Mouse (Mus musculus) MEL (cell line): ENCODE data around the gene Micall1. TPM values are rescaled to one million over a fixed set of nuclear protein-coding genes. Genes with fewer than 3 reads are reported as not detected.
A peak's percentile ranks its signal among the peaks of the same experiment; 100 is the strongest.

Source experiments
- DNase-seq: peaks from one replicate; pipeline ENCODE4 v3.0.0; 2011; ENCODE audit warnings: low read depth, low spot score
- H3K27ac ChIP-seq: 2 replicates; pipeline ENCODE4 v1.5.1; 2012; ENCODE audit warnings: low read depth, mild to moderate bottlenecking, control low read depth, low read length, moderate library complexity; ENCODE audit not compliant: control insufficient read depth
- H3K27me3 ChIP-seq, 2 experiments: fragments of 150-350 bp in 1 of 2; sonication (generic) in 1 of 2; 2 replicates each; pipeline ENCODE4 v1.6.1; 2012; ENCODE audit warnings: low read length in 2 of 2, mild to moderate bottlenecking in 2 of 2, improper control_type of control experiment in 1 of 2, moderate library complexity in 1 of 2; ENCODE audit not compliant: insufficient read depth in 2 of 2, control insufficient read depth in 1 of 2
- H3K36me3 ChIP-seq, 2 experiments: 2 replicates each; pipeline ENCODE4 v1.6.1; 2012 to 2014; ENCODE audit warnings: low read length in 2 of 2, improper control_type of control experiment in 1 of 2, inconsistent platforms in 1 of 2, mild to moderate bottlenecking in 1 of 2; ENCODE audit not compliant: insufficient read depth in 2 of 2, control insufficient read depth in 1 of 2
- H3K4me1 ChIP-seq, 2 experiments: fragments of 150-350 bp in 1 of 2; sonication (generic) in 1 of 2; 2 replicates each; pipeline ENCODE4 v1.6.1; 2012; ENCODE audit warnings: low read length in 2 of 2, improper control_type of control experiment in 1 of 2, mild to moderate bottlenecking in 1 of 2; ENCODE audit not compliant: insufficient read depth in 2 of 2, control insufficient read depth in 1 of 2
- H3K4me3 ChIP-seq, 2 experiments: fragments of 150-350 bp in 1 of 2; sonication (generic) in 1 of 2; 2 replicates each; pipeline ENCODE4 v1.5.1; 2012; ENCODE audit warnings: low read depth in 2 of 2, low read length in 2 of 2, mild to moderate bottlenecking in 2 of 2, moderate library complexity in 2 of 2, control low read depth in 1 of 2, improper control_type of control experiment in 1 of 2; ENCODE audit not compliant: control insufficient read depth in 1 of 2, insufficient read depth in 1 of 2
- H3K79me2 ChIP-seq: 2 replicates; pipeline ENCODE4 v1.6.1; 2012; ENCODE audit warnings: mild to moderate bottlenecking, low read length, moderate library complexity; ENCODE audit not compliant: control insufficient read depth, poor library complexity, insufficient read depth
- H3K9ac ChIP-seq: 2 replicates; pipeline ENCODE4 v1.6.1; 2012; ENCODE audit warnings: low read depth, mild to moderate bottlenecking, control low read depth, low read length, moderate library complexity; ENCODE audit not compliant: control insufficient read depth, poor library complexity, severe bottlenecking
- H3K9me3 ChIP-seq: fragments of 150-350 bp; sonication (generic); replicated peaks from 2 replicates; pipeline ENCODE4 v1.6.1; 2012; ENCODE audit warnings: mild to moderate bottlenecking, low read length, improper control_type of control experiment, moderate library complexity; ENCODE audit not compliant: insufficient read depth
- BHLHE40 ChIP-seq: IDR thresholded peaks from 2 replicates; pipeline ENCODE4 v1.6.1; 2012; ENCODE audit warnings: low read depth, mild to moderate bottlenecking, inconsistent platforms, low read length, improper control_type of control experiment, borderline replicate concordance
- CHD1 ChIP-seq: IDR thresholded peaks from 2 replicates; pipeline ENCODE4 v1.6.1; 2012; ENCODE audit warnings: low read depth, mild to moderate bottlenecking, inconsistent platforms, low read length, improper control_type of control experiment
- CHD2 ChIP-seq: IDR thresholded peaks from 2 replicates; pipeline ENCODE4 v1.6.1; 2011; ENCODE audit warnings: low read length, improper control_type of control experiment
- CTCF ChIP-seq, 3 experiments: IDR thresholded peaks in 2 of 3; conservative IDR thresholded peaks in 1 of 3; 2 replicates each; pipeline ENCODE4 v1.5.1; 2011 to 2012; ENCODE audit warnings: low read length in 3 of 3, low read depth in 2 of 3, mild to moderate bottlenecking in 2 of 3, improper control_type of control experiment in 1 of 3, inconsistent platforms in 1 of 3, mixed read lengths in 1 of 3, moderate library complexity in 1 of 3; ENCODE audit not compliant: control insufficient read depth in 1 of 3, insufficient read depth in 1 of 3, poor library complexity in 1 of 3, severe bottlenecking in 1 of 3
- E2F4 ChIP-seq: IDR thresholded peaks from 2 replicates; pipeline ENCODE4 v1.6.1; 2011; ENCODE audit warnings: low read depth, low read length, improper control_type of control experiment, borderline replicate concordance
- ELF1 ChIP-seq: IDR thresholded peaks from 2 replicates; pipeline ENCODE4 v1.6.1; 2014; ENCODE audit warnings: low read depth, mild to moderate bottlenecking, inconsistent platforms, low read length, improper control_type of control experiment, moderate library complexity
- EP300 ChIP-seq, 2 experiments: IDR thresholded peaks; 2 replicates each; pipeline ENCODE4 v1.6.1; 2011; ENCODE audit warnings: improper control_type of control experiment in 2 of 2, low read length in 2 of 2, low read depth in 1 of 2, mild to moderate bottlenecking in 1 of 2
- ETS1 ChIP-seq: IDR thresholded peaks from 2 replicates; pipeline ENCODE4 v1.6.1; 2012; ENCODE audit warnings: low read depth, mild to moderate bottlenecking, inconsistent platforms, low read length, improper control_type of control experiment, moderate library complexity
- GATA1 ChIP-seq: IDR thresholded peaks from 2 replicates; pipeline ENCODE4 v1.6.1; 2011; ENCODE audit warnings: low read depth, low read length, improper control_type of control experiment
- HCFC1 ChIP-seq: IDR thresholded peaks from 2 replicates; pipeline ENCODE4 v1.6.1; 2012; ENCODE audit warnings: low read depth, mild to moderate bottlenecking, inconsistent platforms, low read length, improper control_type of control experiment, moderate library complexity
- JUND ChIP-seq: IDR thresholded peaks from 2 replicates; pipeline ENCODE4 v1.6.1; 2011; ENCODE audit warnings: low read depth, mild to moderate bottlenecking, improper control_type of control experiment, low read length
- KAT2A ChIP-seq: conservative IDR thresholded peaks from 2 replicates; pipeline ENCODE4 v1.6.1; 2012; ENCODE audit warnings: low read depth, low read length, improper control_type of control experiment, inconsistent platforms
- MAFK ChIP-seq: IDR thresholded peaks from 2 replicates; pipeline ENCODE4 v1.6.1; 2011; ENCODE audit warnings: low read depth, mild to moderate bottlenecking, low read length, improper control_type of control experiment, borderline replicate concordance
- MAX ChIP-seq: IDR thresholded peaks from 2 replicates; pipeline ENCODE4 v1.6.1; 2011; ENCODE audit warnings: low read length, improper control_type of control experiment
- MEF2A ChIP-seq: IDR thresholded peaks from 2 replicates; pipeline ENCODE4 v1.6.1; 2014; ENCODE audit warnings: low read depth, mild to moderate bottlenecking, inconsistent platforms, low read length, improper control_type of control experiment; ENCODE audit not compliant: poor library complexity, insufficient replicate concordance, severe bottlenecking; ENCODE audit errors: extremely low read depth
- MXI1 ChIP-seq: IDR thresholded peaks from 2 replicates; pipeline ENCODE4 v1.6.1; 2011; ENCODE audit warnings: mild to moderate bottlenecking, low read depth, low read length, improper control_type of control experiment
- MYC ChIP-seq: IDR thresholded peaks from 2 replicates; pipeline ENCODE4 v1.6.1; 2011; ENCODE audit warnings: low read depth, mild to moderate bottlenecking, low read length, improper control_type of control experiment, moderate library complexity
- NELFE ChIP-seq: IDR thresholded peaks from 2 replicates; pipeline ENCODE4 v1.6.1; 2011; ENCODE audit warnings: low read depth, low read length, improper control_type of control experiment
- NRF1 ChIP-seq: IDR thresholded peaks from 2 replicates; pipeline ENCODE4 v1.6.1; 2014; ENCODE audit warnings: low read depth, mild to moderate bottlenecking, inconsistent platforms, low read length, improper control_type of control experiment, moderate library complexity; ENCODE audit not compliant: poor library complexity, insufficient read depth, severe bottlenecking
- POLR2A ChIP-seq, 2 experiments: IDR thresholded peaks; 2 replicates each; pipeline ENCODE4 v1.6.1; 2011 to 2012; ENCODE audit warnings: low read length in 2 of 2, mild to moderate bottlenecking in 2 of 2, control low read depth in 1 of 2, improper control_type of control experiment in 1 of 2, low read depth in 1 of 2, moderate library complexity in 1 of 2; ENCODE audit not compliant: control insufficient read depth in 1 of 2, insufficient read depth in 1 of 2, poor library complexity in 1 of 2
- POLR2AphosphoS5 ChIP-seq: IDR thresholded peaks from 2 replicates; pipeline ENCODE4 v1.6.1; 2012; ENCODE audit warnings: low read depth, borderline replicate concordance, mild to moderate bottlenecking, inconsistent platforms, low read length, moderate library complexity, mixed read lengths
- RAD21 ChIP-seq: IDR thresholded peaks from 2 replicates; pipeline ENCODE4 v1.6.1; 2011; ENCODE audit warnings: mild to moderate bottlenecking, low read depth, low read length, improper control_type of control experiment
- RCOR1 ChIP-seq: IDR thresholded peaks from 2 replicates; pipeline ENCODE4 v1.6.1; 2012; ENCODE audit warnings: low read depth, mild to moderate bottlenecking, inconsistent platforms, low read length, improper control_type of control experiment
- SIN3A ChIP-seq: IDR thresholded peaks from 2 replicates; pipeline ENCODE4 v1.6.1; 2012; ENCODE audit warnings: low read length, improper control_type of control experiment, inconsistent platforms
- SMC3 ChIP-seq: IDR thresholded peaks from 2 replicates; pipeline ENCODE4 v1.6.1; 2011; ENCODE audit warnings: low read depth, low read length, improper control_type of control experiment
- TAL1 ChIP-seq: IDR thresholded peaks from 2 replicates; pipeline ENCODE4 v1.6.1; 2012; ENCODE audit warnings: mild to moderate bottlenecking, inconsistent platforms, low read length, moderate library complexity, mixed read lengths
- TBP ChIP-seq: IDR thresholded peaks from 2 replicates; pipeline ENCODE4 v1.8.0; 2011; ENCODE audit warnings: low read depth, low read length, improper control_type of control experiment
- TCF12 ChIP-seq: IDR thresholded peaks from 2 replicates; pipeline ENCODE4 v1.6.1; 2014; ENCODE audit warnings: low read depth, mild to moderate bottlenecking, inconsistent platforms, low read length, improper control_type of control experiment, moderate library complexity
- UBTF ChIP-seq: IDR thresholded peaks from 2 replicates; pipeline ENCODE4 v1.6.1; 2012; ENCODE audit warnings: low read depth, mild to moderate bottlenecking, inconsistent platforms, low read length, improper control_type of control experiment, moderate library complexity, borderline replicate concordance; ENCODE audit not compliant: insufficient read depth
- USF1 ChIP-seq: IDR thresholded peaks from 2 replicates; pipeline ENCODE4 v1.6.1; 2014; ENCODE audit warnings: low read depth, mild to moderate bottlenecking, inconsistent platforms, low read length, improper control_type of control experiment, moderate library complexity
- ZC3H11A ChIP-seq: IDR thresholded peaks from 2 replicates; pipeline ENCODE4 v1.6.1; 2012; ENCODE audit warnings: low read depth, mild to moderate bottlenecking, inconsistent platforms, low read length, improper control_type of control experiment
- polyA plus RNA-seq, 2 experiments: library from polyadenylated mRNA; stranded (reverse) in 1 of 2; unstranded in 1 of 2; fragments of >175 nt in 1 of 2; fragments of >200 nt in 1 of 2; gene quantifications; 2 replicates each; pipeline versions ENCODE4 v1.2.1 to v1.2.4; 2012; ENCODE audit warnings: low replicate concordance in 2 of 2, low read depth in 1 of 2; ENCODE audit not compliant: insufficient read length in 2 of 2, insufficient read depth in 1 of 2, missing spikeins in 1 of 2
- total RNA-seq: library from RNA; depleted of rRNA; stranded (reverse); fragments of 300-350 nt; gene quantifications from 2 replicates; pipeline ENCODE4 v1.2.3, GENCODE M21; 2012

The Micall1 gene
- total and polyA plus RNA-seq, 3 experiments: 4.8 to 13.5 TPM; not detected in 1

GRCm38 (mm10) chr15:79066276-79066675 lies 42.4 kb upstream of the Micall1 start:
- Histone ChIP-seq H3K9ac (no peak overlapping the region), H3K79me2 (peaks cover 11% of the 10 kb centered on the region), H3K4me1 (peaks cover 6 to 42% of the 10 kb centered on the region in 2 experiments), H3K9me3 (no peaks in the 10 kb centered on the region)
- no peak for TF ChIP-seq E2F4
- TF ChIP-seq MXI1: no peak
- no peak for TF ChIP-seq POLR2AphosphoS5
- TF ChIP-seq CHD1: no peak
- no peak for TF ChIP-seq UBTF
- no peak for TF ChIP-seq MEF2A
- TF ChIP-seq USF1: no peak
- no peak for TF ChIP-seq KAT2A
- no peak for TF ChIP-seq NELFE
- no peak for TF ChIP-seq RAD21
- TF ChIP-seq, all 39 proteins: peak for 0
- Histone ChIP-seq H3K4me3 (no peak overlapping the region), H3K36me3 (peaks cover 0 to 40% of the 10 kb centered on the region in 2 experiments; a peak in 2 of 4 replicates), H3K27ac (peak overlapping the region; percentile 86), H3K27me3 (no peaks in the 10 kb centered on the region)
- no peak for DNase-seq

- peak; percentile 92 for DNase-seq
- peak overlapping the region; percentile 88 for H3K27ac ChIP-seq
- no peak overlapping the region for H3K4me3 ChIP-seq
- peaks cover 0 to 34% of the 10 kb centered on the region in 2 experiments; a peak in 2 of 4 replicates for H3K36me3 ChIP-seq
- no peaks in the 10 kb centered on the region for H3K27me3 ChIP-seq
- H3K9me3 ChIP-seq: no peaks in the 10 kb centered on the region
- peaks cover 6 to 42% of the 10 kb centered on the region in 2 experiments for H3K4me1 ChIP-seq
- H3K9ac ChIP-seq: peak overlapping the region; percentile 9
- H3K79me2 ChIP-seq: peaks cover under 1% of the 10 kb centered on the region; the same call in 1 of the 2 replicates
- TF ChIP-seq RCOR1: peak; percentile 5; the same call in 1 of the 2 replicates
- peak; percentile 56; the same call in 1 of the 2 replicates for TF ChIP-seq MXI1
- no peak for TF ChIP-seq E2F4
- TF ChIP-seq TAL1: peak; percentile 84
- TF ChIP-seq MAFK: no peak; the same call in 1 of the 2 replicates
- TF ChIP-seq SIN3A: peak; percentile 94
- TF ChIP-seq MAX: no peak
- peak; percentile 92 for TF ChIP-seq TCF12
- TF ChIP-seq NRF1: no peak
- TF ChIP-seq MYC: no peak
- no peak for TF ChIP-seq BHLHE40
- no peak for TF ChIP-seq ZC3H11A
- TF ChIP-seq HCFC1: 0 out of 2 replicates have a peak, but pooled peaks have one; percentile 45
- no peak for TF ChIP-seq SMC3
- peak; percentile 75 for TF ChIP-seq JUND
- no peak for TF ChIP-seq ELF1
- TF ChIP-seq USF1: peak; percentile 24; the same call in 1 of the 2 replicates
- TF ChIP-seq GATA1: peak; percentile 99
- peak; percentile 43; the same call in 1 of the 2 replicates for TF ChIP-seq TBP
- peak; percentile 94 to 97 for TF ChIP-seq EP300 (IDR thresholded peaks at IDR 0.05; ENCODE audit: low read depth in 1 of 2, low read length in 2 of 2)
- TF ChIP-seq ETS1: peak; percentile 100
- TF ChIP-seq MEF2A: no peak
- no peak for TF ChIP-seq CHD2
- no peak for TF ChIP-seq CTCF (IDR thresholded peaks at IDR 0.05 in 2 of 3, conservative IDR thresholded peaks at IDR 0.05 in 1 of 3; ENCODE audit: control insufficient read depth in 1 of 3, insufficient read depth in 1 of 3, low read depth in 2 of 3, low read length in 3 of 3, poor library complexity in 1 of 3, severe bottlenecking in 1 of 3)
- TF ChIP-seq POLR2A (IDR thresholded peaks at IDR 0.05; ENCODE audit: control insufficient read depth in 1 of 2, insufficient read depth in 1 of 2, low read depth in 1 of 2, low read length in 2 of 2, poor library complexity in 1 of 2): no peak; a peak in 1 of 4 replicates
Measured at GRCm38 (mm10) chr15:79067631-79068030, 41.1 kb upstream of the Micall1 start.
